Mouse (Mus musculus): Measurements from ENCODE around the gene Tex46. TPM values are rescaled to one million over a fixed set of nuclear protein-coding genes. Genes with fewer than 3 reads are reported as not detected.
A peak's percentile ranks its signal among the peaks of the same experiment; 100 is the strongest.

The Tex46 gene
- total and polyA plus RNA-seq, 2 experiments, result not detected

DNA sequence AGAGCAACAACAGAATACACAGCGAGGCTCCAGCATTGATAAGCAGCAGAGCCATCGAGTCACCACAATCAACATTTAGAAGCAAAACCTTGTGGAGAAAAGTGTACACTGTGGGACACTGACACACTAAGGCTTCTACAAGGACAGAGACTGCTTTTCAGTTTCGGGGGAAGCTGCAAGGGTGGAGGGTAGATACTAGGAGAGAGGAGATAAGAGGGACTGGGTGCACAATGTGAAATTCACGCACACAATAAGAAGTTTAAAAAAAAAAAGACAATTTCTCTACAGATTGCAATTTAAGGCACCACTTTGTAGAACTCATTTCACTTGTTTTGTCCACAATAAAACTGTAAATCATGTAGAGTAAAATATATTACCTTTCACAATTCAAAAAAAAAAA lies 22.2 kb upstream of the Tex46 start:
- Histone ChIP-seq H3K27ac (replicated peaks; ENCODE audit: insufficient read depth, low read depth, low read length) (no peak overlapping the region), H3K79me2 (ENCODE audit: control insufficient read depth, insufficient read depth, low read length) (peaks cover 31% of the 10 kb centered on the region), H3K4me3 (ENCODE audit: insufficient read depth, low read depth, low read length) (no peak overlapping the region), H3K4me1 (ENCODE audit: control insufficient read depth, insufficient read depth, low read length) (0 out of 2 replicates have a peak, but pooled peaks cover 2% of the 10 kb centered on the region), H3K36me3 (ENCODE audit: control insufficient read depth, insufficient read depth, low read length) (0 out of 2 replicates have a peak, but pooled peaks cover 6% of the 10 kb centered on the region), H3K9ac (ENCODE audit: low read depth, low read length) (no peak overlapping the region), H3K27me3 (ENCODE audit: control insufficient read depth, insufficient read depth, low read length) (no peaks in the 10 kb centered on the region)
- TF ChIP-seq CTCF (IDR thresholded peaks at IDR 0.05; ENCODE audit: low read depth, low read length) (no peak), POLR2A (IDR thresholded peaks at IDR 0.05; ENCODE audit: extremely low read depth, insufficient read depth, low read length) (no peak)
- DNase-seq (ENCODE audit: extremely low read depth, low read depth, low spot score), result no peak
- WGBS, result 83% methylated on average over 4 of the region's 4 CpGs

GRCm38 (mm10) chr4:136592111-136592510 lies 18.1 kb upstream of the Tex46 start:
- 31% methylated on average over 4 of the region's 4 CpGs for WGBS
- DNase-seq (ENCODE audit: extremely low read depth, low read depth, low spot score), result peak; percentile 61
- H3K27ac ChIP-seq (replicated peaks; ENCODE audit: insufficient read depth, low read depth, low read length), result no peak overlapping the region

DNA sequence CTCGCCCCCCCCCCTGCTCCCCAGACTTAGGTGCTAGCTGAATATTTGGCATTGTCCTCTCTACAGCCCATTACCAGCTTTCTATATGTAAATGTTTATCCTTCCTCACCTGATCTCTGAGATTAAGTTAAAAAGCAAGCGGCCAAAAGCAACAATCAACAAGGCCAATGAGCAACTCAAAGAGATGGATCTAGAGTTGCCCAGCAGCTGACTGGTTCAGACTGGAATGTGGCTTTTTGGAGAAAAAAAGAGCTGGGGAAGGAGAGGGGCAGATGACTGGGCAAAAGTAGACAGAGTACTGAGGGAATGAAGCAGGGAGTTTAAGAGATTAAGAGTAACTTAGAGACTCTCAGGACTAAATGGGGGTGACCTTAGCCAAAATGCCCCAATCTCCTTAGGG lies 16.2 kb upstream of the Tex46 start:
- DNase-seq (ENCODE audit: extremely low read depth, low read depth, low spot score), result no peak
- Histone ChIP-seq H3K9ac (ENCODE audit: low read depth, low read length) (no peak overlapping the region), H3K27ac (replicated peaks; ENCODE audit: insufficient read depth, low read depth, low read length) (no peak overlapping the region), H3K79me2 (ENCODE audit: control insufficient read depth, insufficient read depth, low read length) (peaks cover 18% of the 10 kb centered on the region; the same call in 1 of the 2 replicates), H3K4me3 (ENCODE audit: insufficient read depth, low read depth, low read length) (no peak overlapping the region), H3K36me3 (ENCODE audit: control insufficient read depth, insufficient read depth, low read length) (0 out of 2 replicates have a peak, but pooled peaks cover 6% of the 10 kb centered on the region), H3K27me3 (ENCODE audit: control insufficient read depth, insufficient read depth, low read length) (no peaks in the 10 kb centered on the region), H3K4me1 (ENCODE audit: control insufficient read depth, insufficient read depth, low read length) (peaks cover 1% of the 10 kb centered on the region; the same call in 1 of the 2 replicates)
- 92% methylated on average over 2 of the region's 2 CpGs for WGBS
- TF ChIP-seq POLR2A (IDR thresholded peaks at IDR 0.05; ENCODE audit: extremely low read depth, insufficient read depth, low read length) (no peak), CTCF (IDR thresholded peaks at IDR 0.05; ENCODE audit: low read depth, low read length) (no peak)

More at GRCm38 (mm10) chr4:136592111-136592510, 18.1 kb upstream of the Tex46 start:
- H3K27me3 ChIP-seq (ENCODE audit: control insufficient read depth, insufficient read depth, low read length), result no peaks in the 10 kb centered on the region
- H3K79me2 ChIP-seq (ENCODE audit: control insufficient read depth, insufficient read depth, low read length), result peaks cover 19% of the 10 kb centered on the region
- H3K4me1 ChIP-seq (ENCODE audit: control insufficient read depth, insufficient read depth, low read length), result peaks cover 1% of the 10 kb centered on the region; the same call in 1 of the 2 replicates
- no peak overlapping the region for H3K9ac ChIP-seq (ENCODE audit: low read depth, low read length)
- H3K4me3 ChIP-seq (ENCODE audit: insufficient read depth, low read depth, low read length), result no peak overlapping the region
- H3K36me3 ChIP-seq (ENCODE audit: control insufficient read depth, insufficient read depth, low read length), result 0 out of 2 replicates have a peak, but pooled peaks cover 6% of the 10 kb centered on the region
- TF ChIP-seq POLR2A (IDR thresholded peaks at IDR 0.05; ENCODE audit: extremely low read depth, insufficient read depth, low read length) (no peak), CTCF (IDR thresholded peaks at IDR 0.05; ENCODE audit: low read depth, low read length) (no peak)

DNA sequence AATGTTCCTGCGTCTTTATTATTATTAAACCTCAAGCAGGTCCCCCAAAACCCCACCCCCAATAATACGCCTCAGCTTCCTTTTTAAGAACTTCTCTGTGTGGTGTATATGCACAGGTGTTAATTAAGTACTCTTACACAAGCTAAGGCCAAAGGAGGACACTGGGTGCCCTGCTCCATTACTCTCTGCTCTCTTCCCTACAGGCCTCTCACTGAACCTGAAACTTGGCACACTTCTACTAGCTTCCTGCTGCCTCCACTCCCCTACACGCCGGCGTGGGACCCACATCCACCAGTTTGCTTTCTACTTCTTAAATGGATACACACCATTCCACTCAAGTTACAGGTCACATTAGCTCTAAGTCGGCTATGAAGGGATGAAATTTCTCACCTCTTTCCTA lies 15.0 kb upstream of the Tex46 start:
- no peak for DNase-seq (ENCODE audit: extremely low read depth, low read depth, low spot score)
- Histone ChIP-seq H3K79me2 (ENCODE audit: control insufficient read depth, insufficient read depth, low read length) (peaks cover 19% of the 10 kb centered on the region; the same call in 1 of the 2 replicates), H3K36me3 (ENCODE audit: control insufficient read depth, insufficient read depth, low read length) (0 out of 2 replicates have a peak, but pooled peaks cover 2% of the 10 kb centered on the region), H3K27me3 (ENCODE audit: control insufficient read depth, insufficient read depth, low read length) (no peaks in the 10 kb centered on the region), H3K9ac (ENCODE audit: low read depth, low read length) (no peak overlapping the region), H3K4me1 (ENCODE audit: control insufficient read depth, insufficient read depth, low read length) (peaks cover 1% of the 10 kb centered on the region; the same call in 1 of the 2 replicates), H3K4me3 (ENCODE audit: insufficient read depth, low read depth, low read length) (no peak overlapping the region), H3K27ac (replicated peaks; ENCODE audit: insufficient read depth, low read depth, low read length) (no peak overlapping the region)
- TF ChIP-seq CTCF (IDR thresholded peaks at IDR 0.05; ENCODE audit: low read depth, low read length) (no peak), POLR2A (IDR thresholded peaks at IDR 0.05; ENCODE audit: extremely low read depth, insufficient read depth, low read length) (no peak)
- 77% methylated on average over 6 of the region's 6 CpGs for WGBS

DNA sequence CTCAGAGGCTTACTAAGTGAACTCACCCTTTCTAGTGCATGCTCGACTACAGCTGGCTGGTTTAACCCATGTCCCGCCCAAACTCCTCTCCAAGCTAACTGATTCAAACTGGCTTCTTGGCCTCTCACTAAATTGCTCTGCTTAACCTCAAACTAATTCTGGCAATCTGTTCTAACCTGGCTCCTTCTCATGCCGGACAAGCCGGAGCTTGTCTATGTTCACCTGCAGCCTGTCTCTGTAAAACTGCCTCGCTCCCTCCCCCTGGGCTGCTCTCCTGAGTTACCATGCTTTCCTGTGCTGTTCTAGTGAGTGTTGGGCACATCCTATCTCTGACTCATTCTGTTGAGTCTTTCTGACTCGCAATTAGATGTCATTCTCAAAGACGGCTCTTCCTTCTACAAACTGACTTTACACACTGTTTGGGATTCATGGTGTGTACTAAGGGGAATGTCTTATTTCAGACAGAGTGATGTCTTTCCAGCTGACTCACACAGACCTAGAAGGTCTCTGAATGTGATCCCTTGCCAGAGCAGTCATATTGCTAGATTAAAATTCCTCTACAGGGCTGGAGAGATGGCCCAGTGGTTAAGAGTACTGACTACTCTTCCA lies 11.9 kb upstream of the Tex46 start:
- Histone ChIP-seq H3K79me2 (ENCODE audit: control insufficient read depth, insufficient read depth, low read length) (peaks cover 32% of the 10 kb centered on the region; the same call in 1 of the 2 replicates), H3K27me3 (ENCODE audit: control insufficient read depth, insufficient read depth, low read length) (no peaks in the 10 kb centered on the region), H3K4me3 (ENCODE audit: insufficient read depth, low read depth, low read length) (no peak overlapping the region), H3K9ac (ENCODE audit: low read depth, low read length) (no peak overlapping the region), H3K4me1 (ENCODE audit: control insufficient read depth, insufficient read depth, low read length) (peaks cover 8% of the 10 kb centered on the region), H3K27ac (replicated peaks; ENCODE audit: insufficient read depth, low read depth, low read length) (no peak overlapping the region), H3K36me3 (ENCODE audit: control insufficient read depth, insufficient read depth, low read length) (no peaks in the 10 kb centered on the region)
- TF ChIP-seq POLR2A (IDR thresholded peaks at IDR 0.05; ENCODE audit: extremely low read depth, insufficient read depth, low read length) (no peak), CTCF (IDR thresholded peaks at IDR 0.05; ENCODE audit: low read depth, low read length) (no peak)
- DNase-seq (ENCODE audit: extremely low read depth, low read depth, low spot score), result no peak
- 83% methylated on average over 7 of the region's 7 CpGs for WGBS

DNA sequence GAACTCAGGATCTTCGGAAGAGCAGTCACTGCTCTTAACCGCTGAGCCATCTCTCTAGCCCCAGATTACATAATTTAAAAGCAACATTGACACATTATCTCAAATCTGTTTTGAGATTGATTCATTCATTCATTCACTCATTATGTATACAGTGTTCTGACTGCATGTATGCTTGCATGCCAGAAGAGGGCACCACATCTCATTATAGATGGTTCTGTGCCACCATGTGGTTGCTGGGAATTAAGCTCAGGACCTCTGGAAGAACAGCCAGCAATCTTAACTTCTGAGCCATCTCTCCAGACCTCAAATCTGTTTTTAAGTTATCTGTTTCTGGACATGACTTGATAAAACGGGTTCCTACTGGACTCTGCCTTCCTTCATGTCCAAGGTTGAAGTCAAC lies 10.4 kb upstream of the Tex46 start:
- Histone ChIP-seq H3K4me3 (ENCODE audit: insufficient read depth, low read depth, low read length) (no peak overlapping the region), H3K9ac (ENCODE audit: low read depth, low read length) (no peak overlapping the region), H3K79me2 (ENCODE audit: control insufficient read depth, insufficient read depth, low read length) (peaks cover 29% of the 10 kb centered on the region; the same call in 1 of the 2 replicates), H3K27ac (replicated peaks; ENCODE audit: insufficient read depth, low read depth, low read length) (no peak overlapping the region), H3K36me3 (ENCODE audit: control insufficient read depth, insufficient read depth, low read length) (no peaks in the 10 kb centered on the region), H3K4me1 (ENCODE audit: control insufficient read depth, insufficient read depth, low read length) (peaks cover 6% of the 10 kb centered on the region), H3K27me3 (ENCODE audit: control insufficient read depth, insufficient read depth, low read length) (no peaks in the 10 kb centered on the region)
- DNase-seq (ENCODE audit: extremely low read depth, low read depth, low spot score), result no peak
- WGBS, result over 99% methylated on average over 3 of the region's 3 CpGs
- no peak for TF ChIP-seq CTCF (IDR thresholded peaks at IDR 0.05; ENCODE audit: low read depth, low read length)
- no peak for TF ChIP-seq POLR2A (IDR thresholded peaks at IDR 0.05; ENCODE audit: extremely low read depth, insufficient read depth, low read length)

All from liver, adult 2 months (tissue).